Mouse (Mus musculus): ENCODE measurements at regions not wholly inside any gene's neighbourhood (a gene's known extent, or its start where the extent isn't known, plus 50 kb on each side); places are given as distances from the start of the nearest gene placed in this dataset.

- TF ChIP-seq CTCF (conservative IDR thresholded peaks at IDR 0.05; ENCODE audit: low read length) (no peak), POU5F1 (IDR thresholded peaks at IDR 0.05; ENCODE audit: borderline replicate concordance, low read length) (no peak), NANOG (IDR thresholded peaks at IDR 0.05; ENCODE audit: borderline replicate concordance, low read length) (no peak)
Observed at GRCm38 (mm10) chr9:99994285-99995144, 118.5 kb upstream of the Sox14 start.

Measured in E14TG2a.4 (cell line).